Mouse (Mus musculus) heart, postnatal 25 days (tissue): Measurements from ENCODE around the gene Tmc7. TPM values are rescaled to one million over a fixed set of nuclear protein-coding genes. Genes with fewer than 3 reads are reported as not detected.

ENCODE experiments used
- DNase-seq: peaks from one replicate; pipeline ENCODE4 v3.0.0; 2022; ENCODE audit warnings: low spot score
- intact Hi-C: fragments of 180-260 bp; cut with DNase I; formaldehyde crosslinking; loops from one replicate; pipeline ENCODE4 v1.15.1; 2025
- total RNA-seq, 2 experiments: library from RNA; stranded (reverse); gene quantifications; 2 replicates each; pipeline ENCODE4 v1.2.3; 2021

Gene Tmc7
- 1 to 10 TPM; 6.5 to 6.7 TPM for total RNA-seq

DNA sequence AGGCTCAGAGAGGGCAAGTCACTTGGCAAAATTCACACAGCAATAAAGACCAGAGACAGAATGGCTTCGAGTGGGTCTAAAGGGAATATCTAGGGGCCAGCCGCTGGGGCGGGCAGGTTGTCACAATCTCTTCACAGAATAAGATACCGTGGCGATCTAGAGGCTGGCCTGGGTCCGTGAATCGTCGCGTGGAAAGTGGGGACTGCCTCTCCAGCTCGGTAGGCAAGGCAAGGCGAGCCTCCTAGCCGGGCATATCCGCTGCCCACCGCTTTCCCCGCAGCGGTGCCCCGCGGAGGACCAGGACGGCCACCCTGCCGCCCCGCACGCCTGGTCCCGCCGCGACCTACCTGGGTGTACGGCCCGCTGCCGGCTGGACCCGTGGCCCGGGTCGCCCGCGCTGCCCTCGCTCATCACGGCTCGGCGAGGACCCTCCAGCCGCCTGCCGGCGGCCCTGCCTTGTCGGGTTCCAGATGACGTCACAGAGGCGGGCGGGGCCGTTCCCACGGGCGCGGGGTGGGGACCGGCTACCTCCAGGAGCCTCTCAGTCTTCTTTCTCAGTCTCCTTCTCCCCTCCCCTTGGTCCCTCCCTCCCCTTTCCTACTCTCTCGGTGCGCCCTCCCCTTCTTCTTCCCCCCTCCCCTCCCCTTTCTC is at the start of gene Tmc7:
TSS of gene Tmc7 (minus strand) at position 480 of the 651 bp plus-strand sequence.
- peak; percentile 19 for DNase-seq
- intact Hi-C loops = no loop called here

DNA sequence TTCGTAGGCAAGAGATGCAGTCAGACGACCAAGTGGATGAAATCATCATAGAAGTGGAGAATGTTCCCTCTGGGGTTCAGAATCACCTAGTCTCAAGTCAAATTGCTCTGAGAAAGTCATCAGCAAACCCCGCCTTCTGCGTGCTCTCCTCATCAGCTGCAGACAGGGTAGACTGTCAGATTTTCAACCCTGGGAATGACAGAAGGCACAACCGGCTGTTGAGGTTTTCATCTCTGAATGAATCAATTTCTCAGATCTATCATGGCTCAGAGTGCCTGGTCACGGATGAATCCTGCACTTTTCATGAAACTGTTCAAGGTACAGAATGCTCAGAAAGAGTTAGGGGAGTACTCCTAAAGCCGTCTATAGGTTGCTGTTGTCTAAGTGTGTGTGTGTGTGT is 49.4 kb upstream of the Tmc7 start:
- DNase-seq = no peak
- intact Hi-C loops = no loop called here

DNA sequence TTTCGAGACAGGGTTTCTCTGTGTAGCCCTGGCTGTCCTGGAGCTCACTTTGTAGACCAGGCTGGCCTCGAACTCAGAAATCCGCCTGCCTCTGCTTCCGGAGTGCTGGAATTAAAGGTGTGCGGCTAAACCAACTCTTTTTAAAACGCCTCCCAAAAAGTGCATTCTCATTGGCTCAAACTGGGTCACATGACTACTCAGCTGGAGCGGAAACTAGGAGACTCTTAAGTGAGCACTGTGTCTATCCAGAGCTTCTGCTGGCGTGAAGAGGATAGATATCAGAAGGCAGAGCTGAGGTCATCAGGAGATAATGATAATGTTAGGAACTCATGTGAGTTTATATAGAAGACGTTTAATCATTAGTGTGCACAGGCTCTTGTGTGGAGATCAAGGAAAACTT is 48.6 kb upstream of the Tmc7 start:
- DNase-seq = no peak
- intact Hi-C loops = no loop called here

DNA sequence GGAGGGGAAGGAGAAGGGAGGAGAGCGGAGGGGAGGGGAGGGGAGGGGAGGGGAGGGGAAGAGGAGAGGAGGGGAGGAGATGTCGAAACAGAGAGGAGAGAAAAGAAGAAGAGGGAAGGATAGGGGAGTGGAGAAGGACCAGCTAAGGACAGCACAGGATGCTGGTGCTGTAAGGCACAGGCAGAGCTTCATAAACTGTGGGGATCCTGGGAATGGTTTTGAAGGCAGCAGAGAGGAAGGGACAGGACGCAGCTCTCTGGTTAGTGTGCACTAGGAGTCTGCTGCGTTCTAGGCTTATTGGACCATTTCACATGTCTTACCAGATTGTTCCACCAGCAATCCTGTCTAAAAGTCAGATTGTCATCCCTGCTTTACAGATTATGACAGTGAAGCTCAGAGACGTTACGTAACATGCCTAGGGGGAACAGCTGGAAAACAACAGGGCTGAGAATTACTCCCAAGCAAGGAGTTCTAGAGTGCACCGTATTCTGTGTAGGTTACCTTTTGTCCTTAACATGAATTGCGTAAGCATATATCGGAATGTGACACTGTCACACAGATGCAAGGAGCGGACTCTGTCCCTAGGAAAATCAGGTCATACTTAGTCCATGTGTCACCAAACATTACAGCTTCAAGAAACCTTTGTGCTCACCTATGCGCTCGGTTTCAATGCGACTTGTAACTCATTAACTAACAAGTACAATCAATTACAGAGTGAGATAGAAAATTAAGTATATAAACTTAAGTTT is 43.2 kb upstream of the Tmc7 start:
- intact Hi-C loops = no loop called here
- DNase-seq = no peak

DNA sequence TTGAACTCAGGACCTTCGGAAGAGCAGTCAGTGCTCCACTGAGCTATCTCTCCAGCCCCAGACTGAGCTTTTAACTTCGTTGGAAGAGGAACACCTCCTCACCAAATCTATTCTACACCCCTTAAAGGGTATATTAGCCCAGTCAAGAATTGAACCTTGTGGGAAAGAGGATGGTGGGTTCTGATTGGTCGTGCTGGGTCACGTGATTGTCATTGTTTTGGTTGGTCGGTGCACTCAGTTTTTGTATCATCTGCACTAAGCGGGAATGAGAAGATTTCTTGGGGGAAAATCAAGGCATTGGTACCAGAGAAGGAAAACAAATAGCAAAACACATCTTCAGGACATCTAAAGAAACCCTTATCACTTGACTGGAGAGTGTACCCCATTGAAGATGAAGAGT is 36.6 kb upstream of the Tmc7 start:
- no peak for DNase-seq

DNA sequence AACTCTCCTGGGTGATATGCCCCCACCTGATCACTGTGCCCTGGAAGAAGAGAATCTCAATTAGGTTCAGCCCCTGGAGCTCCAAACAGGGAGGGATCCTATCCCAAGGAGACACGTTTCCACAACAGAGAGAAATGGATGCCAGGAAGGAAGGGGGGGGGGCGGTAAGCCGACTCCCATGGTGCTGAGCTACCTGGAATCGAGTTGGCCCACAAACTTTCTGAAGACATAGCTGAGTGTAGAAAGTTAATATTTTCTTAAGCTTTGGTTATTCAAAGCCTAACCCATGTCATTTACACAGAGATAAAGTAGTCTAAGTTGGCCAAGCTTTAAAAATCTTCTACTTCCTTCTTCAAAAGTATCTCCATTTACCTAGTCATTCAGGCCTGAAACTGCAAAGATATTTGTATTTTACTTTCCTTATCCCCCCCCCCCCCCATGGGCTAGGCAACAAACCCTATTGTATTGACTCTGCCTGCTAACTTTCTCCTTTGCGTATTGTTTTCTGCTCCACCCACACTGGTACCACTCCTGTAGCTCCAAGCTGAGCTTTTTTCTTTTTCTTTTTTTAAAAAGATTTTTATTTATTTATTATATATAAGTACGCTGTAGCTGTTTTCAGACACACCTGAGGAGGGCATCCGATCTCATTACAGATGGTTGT is 35.8 kb upstream of the Tmc7 start:
- no peak for DNase-seq
- intact Hi-C loops = no loop called here

More for the DNA sequence above, 36.6 kb upstream of the Tmc7 start:
- intact Hi-C loops = no loop called here

DNA sequence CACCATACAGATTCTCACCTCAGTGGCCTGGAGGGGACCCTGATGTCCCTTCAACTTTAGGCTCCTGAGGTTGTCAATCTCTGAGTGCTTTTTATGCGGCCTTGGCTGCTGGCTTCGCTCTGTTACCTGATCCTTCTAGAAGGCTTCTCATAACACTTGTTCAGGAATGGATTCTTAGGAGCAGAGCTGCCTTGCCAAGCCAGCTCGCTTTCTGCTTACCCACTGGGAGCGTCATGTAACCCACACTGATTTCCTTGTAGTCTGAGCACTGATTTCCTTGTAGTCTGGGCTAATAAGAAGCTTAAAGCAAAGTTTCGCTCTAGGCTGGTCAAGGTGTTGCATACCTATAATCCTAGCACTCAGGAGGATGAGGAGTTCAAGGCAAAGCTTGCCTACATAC is 33.6 kb upstream of the Tmc7 start:
- DNase-seq = no peak

DNA sequence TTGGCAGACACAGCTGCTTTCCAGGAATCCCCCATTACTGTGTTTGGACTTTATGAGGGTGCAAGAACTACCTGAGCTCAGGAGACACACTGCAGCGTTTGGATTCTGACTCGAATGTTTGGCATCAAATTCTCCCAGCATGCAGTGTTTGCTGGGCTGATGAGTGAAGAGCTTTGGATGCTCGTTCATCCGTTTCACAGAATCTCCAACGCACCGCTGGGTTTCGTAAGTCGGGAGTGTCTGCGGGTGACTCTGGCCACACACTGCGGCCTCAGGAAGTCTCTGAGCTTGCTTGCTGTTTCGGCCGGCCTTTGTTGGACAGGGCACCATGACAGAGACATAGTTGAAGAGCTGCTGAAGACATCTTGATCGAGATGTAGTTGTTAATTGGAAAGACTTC is 29.5 kb upstream of the Tmc7 start:
- intact Hi-C loops = no loop called here
- DNase-seq = no peak

More for the DNA sequence above, 33.6 kb upstream of the Tmc7 start:
- intact Hi-C loops = no loop called here

DNA sequence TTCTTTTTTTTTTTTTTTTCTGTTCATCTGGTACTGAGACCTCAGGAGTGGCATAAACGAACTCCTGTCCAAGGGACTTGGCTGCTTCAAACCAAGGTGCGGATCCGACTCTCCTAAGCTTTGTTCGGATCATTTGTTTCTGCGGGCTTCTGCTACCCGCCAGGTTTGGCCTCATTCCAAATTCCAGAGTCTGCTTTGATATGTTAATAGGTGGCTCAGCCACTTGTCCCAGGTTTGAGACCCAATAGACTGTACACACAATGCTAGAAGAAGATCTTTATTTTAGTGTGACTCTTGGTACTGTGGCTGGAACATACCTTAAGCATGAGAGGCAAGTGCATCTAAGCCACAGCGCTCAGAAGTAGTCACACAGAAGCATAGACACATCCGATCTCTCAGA is 27.4 kb upstream of the Tmc7 start:
- DNase-seq = no peak
- intact Hi-C loops = no loop called here

DNA sequence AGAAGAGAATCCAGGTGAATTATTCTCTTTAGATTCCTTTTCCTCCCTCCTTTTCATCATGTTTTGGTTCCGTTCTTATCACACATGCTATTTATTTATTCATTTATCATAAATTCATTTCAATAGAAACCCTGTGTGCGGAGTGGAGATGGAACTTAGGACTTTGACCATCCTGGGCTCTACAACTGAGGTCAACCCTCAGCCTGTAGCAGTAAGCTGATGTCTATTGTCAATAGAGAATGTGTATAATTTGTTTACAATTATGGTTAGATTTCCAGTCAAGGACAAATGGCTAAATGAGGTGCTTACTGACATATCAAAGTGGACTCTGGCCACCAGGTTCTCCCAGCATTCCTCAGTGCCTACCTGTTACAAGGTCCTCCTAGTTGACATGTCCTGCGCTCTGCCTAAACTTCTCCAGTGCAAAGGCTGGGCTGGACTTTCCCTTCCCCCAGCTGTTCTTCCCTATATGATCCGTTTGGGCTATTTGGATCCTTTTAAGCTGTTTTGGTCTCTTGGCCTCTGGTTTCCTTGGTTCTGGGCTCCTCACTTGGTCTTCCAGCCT is 26.7 kb upstream of the Tmc7 start:
- intact Hi-C loops = no loop called here
- DNase-seq = no peak

DNA sequence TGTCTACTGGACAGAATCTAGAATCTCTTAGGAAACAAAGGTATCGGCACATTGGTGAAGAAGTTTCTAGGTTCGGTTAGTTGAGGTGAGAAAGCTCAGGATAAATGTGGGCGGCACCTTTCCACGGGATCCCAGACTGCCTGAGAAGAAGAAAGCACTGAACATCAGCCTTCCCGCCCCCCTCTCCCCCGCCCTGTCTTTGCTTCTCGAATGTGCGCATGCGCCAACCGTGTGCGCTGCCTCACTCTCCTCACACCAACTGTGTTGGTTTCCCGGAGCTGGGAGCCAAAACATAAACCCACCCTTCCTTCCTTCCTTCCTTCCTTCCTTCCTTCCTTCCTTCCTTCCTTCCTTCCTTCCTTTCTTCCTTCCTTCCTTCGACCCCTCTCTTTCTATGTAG is 26.2 kb upstream of the Tmc7 start:
- no peak for DNase-seq
- intact Hi-C loops = no loop called here

DNA sequence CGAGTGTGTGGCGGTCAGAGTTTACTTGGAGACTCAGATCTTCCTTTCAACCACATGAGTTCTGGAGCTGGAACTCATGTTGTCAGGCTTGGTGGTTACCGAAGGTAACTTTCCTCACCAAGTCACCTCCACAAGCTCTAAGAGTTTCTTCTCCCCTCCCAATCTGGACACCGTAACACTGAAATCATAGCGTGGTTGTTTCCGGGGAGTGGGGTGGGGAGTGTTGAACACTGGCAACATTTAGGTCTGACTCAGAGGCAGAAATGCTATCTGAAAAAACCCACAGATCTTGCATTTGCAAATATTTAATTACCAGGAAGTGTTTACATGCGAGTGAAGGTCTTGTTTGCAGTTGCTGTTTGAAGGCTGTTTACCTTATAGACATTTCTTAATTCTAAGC is 25.3 kb upstream of the Tmc7 start:
- no peak for DNase-seq

DNA sequence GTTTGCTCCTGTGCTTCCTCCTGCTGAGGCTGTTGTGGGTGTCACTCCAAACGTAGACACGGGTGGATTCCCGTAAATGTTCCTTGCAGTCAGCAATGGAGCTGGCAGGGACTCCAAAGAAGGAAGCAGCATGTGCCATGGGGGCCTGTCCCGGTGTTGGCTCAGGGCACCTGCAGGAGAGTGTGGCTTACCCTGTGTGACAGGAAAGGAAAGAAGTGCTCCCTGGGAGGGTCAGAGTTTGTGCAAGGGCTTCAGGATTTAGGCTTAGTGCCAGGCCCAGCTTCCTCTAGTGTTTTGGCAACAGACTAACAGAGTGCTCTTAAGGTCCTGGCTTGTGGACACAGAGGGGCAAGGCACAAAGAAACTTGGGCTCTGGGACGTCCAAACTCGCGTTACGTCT is 20.3 kb upstream of the Tmc7 start:
- intact Hi-C loops = no loop called here
- no peak for DNase-seq

More for the DNA sequence above, 25.3 kb upstream of the Tmc7 start:
- intact Hi-C loops = no loop called here

DNA sequence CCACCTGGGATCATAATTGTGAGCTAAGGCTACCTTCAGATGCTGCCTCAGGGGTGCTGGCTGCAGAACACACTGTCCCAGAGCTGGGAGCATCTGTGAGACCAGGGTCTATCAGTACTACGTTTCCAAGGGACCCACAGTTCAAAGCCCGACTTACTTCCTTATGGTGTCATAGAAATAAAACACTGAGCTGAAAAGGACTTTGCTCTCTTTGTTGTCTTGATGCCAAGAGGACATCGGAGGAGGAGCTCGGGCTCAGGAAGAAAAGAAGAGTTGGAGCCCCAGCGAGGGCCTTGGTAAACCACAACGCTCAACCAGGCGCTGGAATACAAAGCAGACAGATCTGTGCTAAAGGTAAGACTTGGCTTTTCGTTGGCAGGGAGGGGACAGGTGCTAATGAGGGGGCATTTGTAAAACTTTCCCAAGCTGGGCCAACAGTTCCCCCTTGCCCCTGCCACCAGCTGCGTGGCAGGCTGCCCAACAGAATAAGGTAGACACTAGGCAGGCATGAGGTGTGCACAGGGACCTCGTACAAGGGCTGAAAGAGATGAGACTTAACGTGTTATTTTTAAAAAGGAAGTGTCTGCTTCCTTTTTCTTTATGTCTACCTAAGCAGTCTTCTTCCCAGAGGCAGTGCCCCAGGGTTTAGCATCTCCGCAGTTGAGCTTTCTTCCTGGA is 15.6 kb upstream of the Tmc7 start:
- no peak for DNase-seq

DNA sequence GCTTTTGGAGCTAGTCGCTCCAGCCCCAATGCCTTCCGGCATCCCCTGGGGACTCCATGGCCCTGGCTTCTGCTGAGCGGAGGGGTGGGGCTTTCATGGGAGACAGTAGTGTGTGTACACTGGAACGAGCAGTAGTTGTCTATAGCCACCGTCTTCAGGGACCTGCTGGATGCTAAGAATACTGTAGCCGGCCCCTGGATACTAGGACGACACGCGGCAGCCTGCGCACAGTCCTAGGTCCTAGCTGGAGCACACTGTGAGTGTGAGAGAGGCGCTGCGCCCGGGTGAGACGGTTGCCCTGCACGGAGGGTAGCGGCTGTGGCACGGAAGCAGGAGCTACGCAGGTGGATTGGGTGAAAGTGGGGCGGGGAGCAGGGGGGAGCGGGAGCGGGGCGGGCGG is 12.7 kb upstream of the Tmc7 start, which contains the start of gene Tmc5:
TSS of gene Tmc5 (plus strand) at position 97 of the 400 bp plus-strand sequence.
- intact Hi-C loops = loop anchor here (10.0 kb wide), 1 partner anchor 398 kb away; the partner anchor contains the start of gene Gprc5b
- no peak for DNase-seq

More for the DNA sequence above, 15.6 kb upstream of the Tmc7 start:
- intact Hi-C loops = loop anchor here (10.0 kb wide), 1 partner anchor 395 kb away; the partner anchor contains the start of gene Gprc5b

DNA sequence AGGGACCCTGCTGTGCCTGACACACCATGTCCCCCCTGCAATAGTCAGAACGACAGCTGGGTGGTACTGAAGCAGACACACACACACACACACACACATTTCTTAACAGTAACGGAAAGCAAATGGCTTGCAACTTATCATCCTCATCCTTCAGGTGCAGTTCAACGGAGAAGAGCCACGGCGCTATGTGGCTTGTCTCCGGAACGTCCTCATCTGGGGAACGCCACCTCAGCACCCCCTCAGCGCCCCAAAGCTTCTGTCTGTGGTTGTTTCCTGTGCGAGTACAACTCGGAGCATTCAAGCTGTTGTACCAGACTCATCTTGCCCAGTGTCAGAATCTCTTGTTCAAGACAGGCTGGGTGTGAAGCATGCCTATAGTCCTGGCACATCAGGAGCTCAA is 11.7 kb upstream of the Tmc7 start:
- intact Hi-C loops = loop anchor here (10.0 kb wide), 1 partner anchor 399 kb away; the partner anchor contains the start of gene Gprc5b

DNA sequence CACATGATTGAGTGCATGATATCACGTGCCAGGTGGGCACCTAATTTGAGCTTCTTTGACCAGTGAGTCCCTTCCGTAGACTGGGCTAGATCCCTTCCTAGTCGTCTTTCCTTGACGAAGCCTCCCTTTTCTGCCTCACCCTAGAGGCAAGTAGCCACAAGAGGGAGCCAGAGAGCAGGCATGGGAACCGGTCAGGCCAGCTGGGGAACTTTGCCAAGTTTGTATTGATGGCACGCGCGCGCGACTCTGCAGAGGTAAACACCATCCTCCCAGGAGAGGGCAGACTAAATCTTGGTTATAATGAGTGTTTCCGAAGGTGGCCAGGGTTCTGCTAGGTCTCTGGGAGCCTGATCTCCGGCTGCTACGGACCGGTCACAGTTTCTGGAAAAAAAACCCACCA is 10.7 kb upstream of the Tmc7 start:
- intact Hi-C loops = loop anchor here (2.0 to 10.0 kb wide), 2 partner anchors 94 to 400 kb away; partner anchors contain the start of gene Gprc5b

More for the DNA sequence above, 11.7 kb upstream of the Tmc7 start:
- no peak for DNase-seq

DNA sequence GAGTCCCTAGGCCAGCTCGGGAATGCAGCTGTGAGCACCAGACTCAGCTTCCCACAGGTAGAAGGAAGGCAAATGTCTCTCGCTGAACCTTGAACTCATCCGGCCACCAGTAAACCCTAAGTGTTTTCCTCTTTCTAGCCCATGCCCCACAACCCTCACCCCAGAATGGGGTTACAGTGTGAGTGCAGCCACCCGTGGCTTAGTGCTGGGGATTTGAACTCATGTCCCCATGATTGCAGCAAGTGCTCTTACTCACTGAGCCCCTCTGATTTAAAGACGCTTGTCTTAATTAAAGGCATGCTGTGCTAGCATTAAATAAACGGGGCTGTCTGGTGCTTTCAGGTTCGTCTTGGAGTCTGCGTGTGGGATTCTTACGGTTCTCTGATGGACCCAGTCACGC is 10.1 kb upstream of the Tmc7 start:
- intact Hi-C loops = loop anchor here (2.0 to 10.0 kb wide), 3 partner anchors 94 to 400 kb away; partner anchors contain the start of genes Gprc5b and Syt17
- no peak for DNase-seq

More for the DNA sequence above, 10.7 kb upstream of the Tmc7 start:
- peak; percentile 64 for DNase-seq

DNA sequence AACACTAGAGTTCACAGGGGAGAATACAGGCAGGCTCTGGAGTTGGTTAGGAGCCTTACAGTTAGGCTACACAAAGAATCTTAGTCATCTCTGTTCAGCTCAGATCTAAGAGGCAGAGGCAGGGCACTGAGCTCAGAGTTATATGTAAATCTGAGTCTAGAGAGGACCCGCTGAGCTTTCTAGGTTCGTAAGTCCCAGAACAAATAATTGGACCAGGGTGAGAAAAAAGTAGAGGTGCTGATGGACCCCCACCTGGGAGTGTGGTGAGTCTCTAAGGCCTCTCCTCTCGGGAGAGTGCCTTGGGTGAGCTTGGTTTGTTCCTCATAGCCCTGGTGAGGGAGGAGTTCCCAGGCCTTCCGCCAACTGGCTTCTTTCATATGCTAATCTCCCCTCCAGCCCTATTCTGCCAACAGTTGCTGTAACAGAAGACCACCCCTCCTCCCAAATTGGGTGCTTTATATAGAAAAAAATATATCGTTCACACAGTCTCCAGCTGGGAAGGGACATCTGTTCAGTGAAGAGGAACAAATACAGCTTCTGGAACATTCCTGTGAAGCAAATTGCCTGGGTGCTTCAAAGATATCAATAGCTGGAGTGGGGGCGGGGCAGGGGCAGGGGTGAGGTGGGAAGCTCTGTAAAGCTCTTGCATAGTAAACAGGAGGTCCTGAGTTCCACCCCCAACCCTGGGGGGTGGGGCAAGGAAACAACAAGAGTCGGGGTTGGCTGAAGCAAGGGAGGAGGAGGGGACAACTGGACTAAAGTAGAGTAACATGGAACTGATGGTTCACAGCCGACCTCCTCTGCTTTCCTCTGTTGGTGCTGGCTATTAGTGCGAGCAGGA is 9.3 kb upstream of the Tmc7 start:
- DNase-seq = no peak
- intact Hi-C loops = loop anchor here (2.0 to 10.0 kb wide), 3 partner anchors 95 to 401 kb away; partner anchors contain the start of genes Gprc5b and Syt17
